Mouse (Mus musculus) cerebellum, adult (tissue): ENCODE measurements around the gene Gm9999.
A peak's percentile ranks its signal among the peaks of the same experiment; 100 is the strongest.
"Not testable (repeated sequence)": the region's sequence is repeated elsewhere in the genome, so short reads cannot be mapped to it uniquely, and the experiment has no call there.

ENCODE experiments used
- ATAC-seq: cut with Nextera tagmentation; 2 replicates; pipeline ENCODE4 v1.9.2; 2017; ENCODE audit warnings: mild to moderate bottlenecking, moderate library complexity, mixed read lengths; ENCODE audit not compliant: insufficient number of reproducible peaks, low FRiP score, low TSS enrichment

Gene Gm9999

GRCm38 (mm10) chr7:46983280-46983679, at the start of gene Gm9999:
Gm9999 (plus strand) TSS chr7:46983580.
- no peak for ATAC-seq

- ATAC-seq = no peak
These were observed 48.6 kb upstream of the Gm9999 start for GRCm38 (mm10) chr7:46934788-46935187.

GRCm38 (mm10) chr7:46935847-46936246, 47.5 kb upstream of the Gm9999 start:
- no peak for ATAC-seq

- peak; percentile 91 for ATAC-seq
These were observed 25.3 kb upstream of the Gm9999 start, which contains the start of gene Uevld for GRCm38 (mm10) chr7:46957831-46958691. Uevld (minus strand) TSS chr7:46958527.

- ATAC-seq = no peak
These were observed 24.5 kb upstream of the Gm9999 start for GRCm38 (mm10) chr7:46958853-46959252.

- no peak for ATAC-seq
These were observed 22.4 kb upstream of the Gm9999 start for GRCm38 (mm10) chr7:46960991-46961390.

GRCm38 (mm10) chr7:46962132-46962531, 21.2 kb upstream of the Gm9999 start:
- ATAC-seq = no peak

GRCm38 (mm10) chr7:46962806-46963618, 20.4 kb upstream of the Gm9999 start:
- ATAC-seq = peak; percentile 49; the same call in 1 of the 2 replicates

- no peak for ATAC-seq
These were observed 19.3 kb upstream of the Gm9999 start for GRCm38 (mm10) chr7:46964070-46964469.

- no peak for ATAC-seq
These were observed 13.5 kb upstream of the Gm9999 start for GRCm38 (mm10) chr7:46969898-46970297.

- ATAC-seq = no peak
These were observed 8.7 kb upstream of the Gm9999 start for GRCm38 (mm10) chr7:46974648-46975047.

- no peak for ATAC-seq
These were observed 7.9 kb upstream of the Gm9999 start for GRCm38 (mm10) chr7:46975456-46975855.

- peak; percentile 45; the same call in 1 of the 2 replicates for ATAC-seq
These were observed 2.5 kb downstream of the Gm9999 start for GRCm38 (mm10) chr7:46985718-46986505.

- ATAC-seq = no peak
These were observed 3.3 kb downstream of the Gm9999 start for GRCm38 (mm10) chr7:46986646-46987045.

GRCm38 (mm10) chr7:46987073-46987472, 3.7 kb downstream of the Gm9999 start:
- ATAC-seq = no peak

- ATAC-seq = not testable (repeated sequence)
These were observed 6.0 kb downstream of the Gm9999 start for GRCm38 (mm10) chr7:46989387-46989786.

GRCm38 (mm10) chr7:46993079-46993478, 9.7 kb downstream of the Gm9999 start:
- ATAC-seq = no peak

GRCm38 (mm10) chr7:46995558-46995957, 12.2 kb downstream of the Gm9999 start:
- no peak for ATAC-seq

- no peak for ATAC-seq
These were observed 13.6 kb downstream of the Gm9999 start for GRCm38 (mm10) chr7:46997008-46997407.

GRCm38 (mm10) chr7:46997644-46998395, 14.4 kb downstream of the Gm9999 start:
- ATAC-seq = peak; percentile 75; the same call in 1 of the 2 replicates
